Mouse (Mus musculus): Measurements from ENCODE around the gene Zdhhc3. TPM values are rescaled to one million over a fixed set of nuclear protein-coding genes. Genes with fewer than 3 reads are reported as not detected.

The Zdhhc3 gene
- polyA plus RNA-seq, 1 experiment, result 48.2 TPM

- no peak overlapping the region for H3K27ac ChIP-seq (ENCODE audit: insufficient read depth, low read length)
- no peaks in the 10 kb centered on the region for H3K4me1 ChIP-seq (ENCODE audit: control insufficient read depth, insufficient read depth, low read length)
Measured at GRCm38 (mm10) chr9:123138891-123139474, 26.0 kb upstream of the Zdhhc3 start.

GRCm38 (mm10) chr9:123136953-123137682 is 24.1 kb upstream of the Zdhhc3 start:
- TF ChIP-seq POLR2A (IDR thresholded peaks at IDR 0.05; ENCODE audit: insufficient read depth, low read length) (no peak), CTCF (IDR thresholded peaks at IDR 0.05; ENCODE audit: low read depth, low read length) (no peak), EP300 (IDR thresholded peaks at IDR 0.05; ENCODE audit: insufficient read depth, low read depth, low read length) (no peak)
- no peak overlapping the region for H3K9ac ChIP-seq (ENCODE audit: low read depth, poor library complexity, severe bottlenecking)
- H3K36me3 ChIP-seq (ENCODE audit: control insufficient read depth, insufficient read depth, low read length, poor library complexity, severe bottlenecking), result peaks cover 23% of the 10 kb centered on the region
- peaks cover 9% of the 10 kb centered on the region for H3K9me3 ChIP-seq (replicated peaks; ENCODE audit: control insufficient read depth, insufficient read depth, low read length, poor library complexity, severe bottlenecking)
- no peaks in the 10 kb centered on the region for H3K4me1 ChIP-seq (ENCODE audit: control insufficient read depth, insufficient read depth, low read length)
- no peak overlapping the region for H3K27ac ChIP-seq (ENCODE audit: insufficient read depth, low read length)
- H3K4me3 ChIP-seq (ENCODE audit: low read depth, low read length), result no peak overlapping the region
- H3K27me3 ChIP-seq (ENCODE audit: control insufficient read depth, insufficient read depth, low read length, poor library complexity, severe bottlenecking), result no peaks in the 10 kb centered on the region

More at GRCm38 (mm10) chr9:123138891-123139474, 26.0 kb upstream of the Zdhhc3 start:
- Histone ChIP-seq H3K4me3 (ENCODE audit: low read depth, low read length) (no peak overlapping the region), H3K36me3 (ENCODE audit: control insufficient read depth, insufficient read depth, low read length, poor library complexity, severe bottlenecking) (peaks cover 11% of the 10 kb centered on the region), H3K27me3 (ENCODE audit: control insufficient read depth, insufficient read depth, low read length, poor library complexity, severe bottlenecking) (no peaks in the 10 kb centered on the region), H3K9me3 (replicated peaks; ENCODE audit: control insufficient read depth, insufficient read depth, low read length, poor library complexity, severe bottlenecking) (peaks cover 22% of the 10 kb centered on the region), H3K9ac (ENCODE audit: low read depth, poor library complexity, severe bottlenecking) (no peak overlapping the region)
- TF ChIP-seq CTCF (IDR thresholded peaks at IDR 0.05; ENCODE audit: low read depth, low read length), result no peak
- TF ChIP-seq POLR2A (IDR thresholded peaks at IDR 0.05; ENCODE audit: insufficient read depth, low read length), result no peak

GRCm38 (mm10) chr9:123132994-123133393 is 20.0 kb upstream of the Zdhhc3 start:
- TF ChIP-seq POLR2A (IDR thresholded peaks at IDR 0.05; ENCODE audit: insufficient read depth, low read length) (no peak), CTCF (IDR thresholded peaks at IDR 0.05; ENCODE audit: low read depth, low read length) (no peak), EP300 (IDR thresholded peaks at IDR 0.05; ENCODE audit: insufficient read depth, low read depth, low read length) (no peak)
- H3K27ac ChIP-seq (ENCODE audit: insufficient read depth, low read length), result no peak overlapping the region
- no peak overlapping the region for H3K9ac ChIP-seq (ENCODE audit: low read depth, poor library complexity, severe bottlenecking)
- peaks cover 42% of the 10 kb centered on the region for H3K36me3 ChIP-seq (ENCODE audit: control insufficient read depth, insufficient read depth, low read length, poor library complexity, severe bottlenecking)
- no peaks in the 10 kb centered on the region for H3K27me3 ChIP-seq (ENCODE audit: control insufficient read depth, insufficient read depth, low read length, poor library complexity, severe bottlenecking)
- H3K4me1 ChIP-seq (ENCODE audit: control insufficient read depth, insufficient read depth, low read length), result no peaks in the 10 kb centered on the region
- no peak overlapping the region for H3K4me3 ChIP-seq (ENCODE audit: low read depth, low read length)
- no peaks in the 10 kb centered on the region for H3K9me3 ChIP-seq (replicated peaks; ENCODE audit: control insufficient read depth, insufficient read depth, low read length, poor library complexity, severe bottlenecking)

GRCm38 (mm10) chr9:123127663-123128062 is 14.7 kb upstream of the Zdhhc3 start:
- no peaks in the 10 kb centered on the region for H3K4me1 ChIP-seq (ENCODE audit: control insufficient read depth, insufficient read depth, low read length)
- H3K9ac ChIP-seq (ENCODE audit: low read depth, poor library complexity, severe bottlenecking), result no peak overlapping the region
- no peaks in the 10 kb centered on the region for H3K9me3 ChIP-seq (replicated peaks; ENCODE audit: control insufficient read depth, insufficient read depth, low read length, poor library complexity, severe bottlenecking)
- no peak overlapping the region for H3K27ac ChIP-seq (ENCODE audit: insufficient read depth, low read length)
- TF ChIP-seq EP300 (IDR thresholded peaks at IDR 0.05; ENCODE audit: insufficient read depth, low read depth, low read length) (no peak), POLR2A (IDR thresholded peaks at IDR 0.05; ENCODE audit: insufficient read depth, low read length) (no peak), CTCF (IDR thresholded peaks at IDR 0.05; ENCODE audit: low read depth, low read length) (no peak)
- H3K36me3 ChIP-seq (ENCODE audit: control insufficient read depth, insufficient read depth, low read length, poor library complexity, severe bottlenecking), result peaks cover 32% of the 10 kb centered on the region
- no peaks in the 10 kb centered on the region for H3K27me3 ChIP-seq (ENCODE audit: control insufficient read depth, insufficient read depth, low read length, poor library complexity, severe bottlenecking)
- H3K4me3 ChIP-seq (ENCODE audit: low read depth, low read length), result no peak overlapping the region

DNA sequence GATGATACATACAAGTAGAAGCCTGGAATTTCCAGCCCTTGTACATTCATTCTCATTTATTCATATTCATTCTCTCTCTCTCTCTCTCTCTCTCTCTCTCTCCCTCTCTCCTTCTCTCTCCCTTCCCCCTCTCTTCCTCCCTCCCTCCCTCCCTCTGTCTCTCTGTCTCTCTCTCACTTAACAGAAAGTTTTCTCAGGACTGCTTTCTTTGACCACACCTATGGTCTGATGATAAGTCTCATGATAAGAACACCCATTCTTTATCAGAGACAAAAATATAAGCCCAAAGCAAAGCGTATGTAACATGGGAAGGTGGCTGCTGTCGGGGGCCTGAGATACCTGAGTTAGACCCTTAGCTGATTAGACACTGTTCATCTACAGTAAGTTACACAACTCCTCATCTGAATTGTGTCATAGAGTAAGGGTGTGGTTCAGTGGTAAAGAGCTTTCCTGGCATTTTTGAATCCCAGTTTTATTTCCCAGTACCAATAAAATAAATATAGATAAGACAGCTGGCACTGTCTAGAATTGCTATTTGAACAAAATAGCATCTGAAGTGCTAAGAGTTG is 11.5 kb upstream of the Zdhhc3 start:
- TF ChIP-seq CTCF (IDR thresholded peaks at IDR 0.05; ENCODE audit: low read depth, low read length) (no peak), EP300 (IDR thresholded peaks at IDR 0.05; ENCODE audit: insufficient read depth, low read depth, low read length) (no peak), POLR2A (IDR thresholded peaks at IDR 0.05; ENCODE audit: insufficient read depth, low read length) (no peak)
- Histone ChIP-seq H3K27ac (ENCODE audit: insufficient read depth, low read length) (no peak overlapping the region), H3K9me3 (replicated peaks; ENCODE audit: control insufficient read depth, insufficient read depth, low read length, poor library complexity, severe bottlenecking) (no peaks in the 10 kb centered on the region), H3K9ac (ENCODE audit: low read depth, poor library complexity, severe bottlenecking) (no peak overlapping the region), H3K36me3 (ENCODE audit: control insufficient read depth, insufficient read depth, low read length, poor library complexity, severe bottlenecking) (peaks cover 42% of the 10 kb centered on the region), H3K4me1 (ENCODE audit: control insufficient read depth, insufficient read depth, low read length) (no peaks in the 10 kb centered on the region), H3K27me3 (ENCODE audit: control insufficient read depth, insufficient read depth, low read length, poor library complexity, severe bottlenecking) (no peaks in the 10 kb centered on the region), H3K4me3 (ENCODE audit: low read depth, low read length) (no peak overlapping the region)
